Mouse (Mus musculus): ENCODE data around the gene Glod4.

- TF ChIP-seq CTCF (IDR thresholded peaks at IDR 0.05; ENCODE audit: borderline replicate concordance, insufficient read depth, low read length) (no peak), POLR2A (IDR thresholded peaks at IDR 0.05; ENCODE audit: low read depth, low read length) (no peak)
Observed at GRCm38 (mm10) chr11:76262611-76263351, 19.3 kb upstream of the Glod4 start.
